Mouse (Mus musculus) thymus, postnatal 10 days (tissue): ENCODE results near the gene Arntl2.
A peak's percentile ranks its signal among the peaks of the same experiment; 100 is the strongest.

Source experiments
- DNase-seq, 2 experiments: peaks; one replicate each; pipeline ENCODE4 v3.0.0; 2021; ENCODE audit warnings: low spot score in 2 of 2

The Arntl2 gene

DNA sequence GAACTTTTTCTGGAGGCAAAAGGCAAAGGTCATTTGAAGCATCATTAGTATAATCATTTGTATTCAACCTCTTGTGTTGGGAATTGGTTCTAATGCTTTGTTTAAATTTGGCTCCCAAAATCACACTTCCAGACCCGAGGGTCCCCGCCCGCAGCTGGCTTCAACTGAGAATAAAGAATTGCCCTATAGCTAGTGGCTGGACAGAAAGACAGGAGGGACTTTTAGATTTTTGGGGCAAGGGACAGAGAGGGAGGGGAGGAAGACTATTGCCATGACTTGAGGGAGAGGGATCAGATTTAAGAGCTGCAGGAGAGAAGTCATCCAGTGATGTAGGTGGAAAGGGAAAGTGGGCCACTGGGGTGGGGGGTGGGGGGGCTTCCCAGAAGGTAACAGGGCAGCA, 14.3 kb upstream of the Arntl2 start:
- DNase-seq: no peak

DNA sequence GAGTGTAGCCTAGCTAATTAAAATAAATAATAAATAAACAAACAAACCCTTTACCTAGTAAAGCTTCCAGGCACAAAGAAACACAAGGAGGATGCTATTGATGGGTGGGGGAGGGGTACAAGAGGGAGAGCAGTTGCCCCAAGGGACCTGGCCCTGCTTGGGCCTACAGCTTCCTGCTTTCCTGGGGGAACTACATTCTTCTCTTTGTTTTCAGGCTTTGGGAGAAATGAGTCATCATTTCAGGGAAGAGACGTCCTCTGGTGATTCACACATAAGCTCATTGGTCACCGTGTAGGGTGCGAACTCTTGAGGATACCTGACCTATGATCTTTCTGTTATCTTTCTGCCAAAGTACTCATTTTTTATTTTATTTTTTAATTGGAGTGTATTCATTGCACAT, 2.3 kb upstream of the Arntl2 start:
- no peak for DNase-seq

DNA sequence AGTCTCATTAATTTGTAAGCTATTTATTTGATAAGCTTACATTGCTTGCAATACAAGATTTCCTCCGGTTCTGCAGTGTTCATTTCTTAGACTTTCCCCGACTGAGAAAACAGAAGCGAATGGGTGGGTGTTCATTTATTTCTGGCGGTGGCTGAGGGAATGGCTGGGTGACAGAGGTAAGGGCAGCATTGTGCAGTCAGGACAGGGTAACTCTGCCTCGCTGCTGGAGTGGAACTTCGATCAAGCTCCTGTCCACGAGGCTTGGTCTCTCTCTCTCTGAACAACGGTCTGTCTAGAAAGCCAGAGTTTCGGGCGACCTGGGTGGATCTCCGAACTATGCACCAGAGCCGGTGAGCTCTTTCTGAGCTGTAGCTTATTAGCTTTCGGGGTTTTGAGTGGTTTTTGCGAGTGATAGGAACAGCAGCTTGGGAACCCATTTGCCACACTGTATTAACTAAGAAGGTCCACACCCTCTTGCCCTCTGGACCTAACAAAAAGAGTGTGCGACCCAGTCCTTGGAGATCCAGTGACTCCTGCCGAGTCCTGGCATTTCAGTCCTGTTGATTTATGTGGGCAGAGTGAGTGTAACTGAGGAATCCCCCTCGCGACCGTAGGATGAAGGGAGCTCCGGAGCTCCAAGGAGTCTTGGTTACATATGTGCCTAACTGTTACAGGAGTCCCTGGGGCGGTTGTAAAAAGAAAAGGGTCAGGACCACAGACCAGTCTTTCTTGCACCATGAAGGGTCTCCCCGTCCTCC, 510 bp upstream of the Arntl2 start:
- DNase-seq: no peak

DNA sequence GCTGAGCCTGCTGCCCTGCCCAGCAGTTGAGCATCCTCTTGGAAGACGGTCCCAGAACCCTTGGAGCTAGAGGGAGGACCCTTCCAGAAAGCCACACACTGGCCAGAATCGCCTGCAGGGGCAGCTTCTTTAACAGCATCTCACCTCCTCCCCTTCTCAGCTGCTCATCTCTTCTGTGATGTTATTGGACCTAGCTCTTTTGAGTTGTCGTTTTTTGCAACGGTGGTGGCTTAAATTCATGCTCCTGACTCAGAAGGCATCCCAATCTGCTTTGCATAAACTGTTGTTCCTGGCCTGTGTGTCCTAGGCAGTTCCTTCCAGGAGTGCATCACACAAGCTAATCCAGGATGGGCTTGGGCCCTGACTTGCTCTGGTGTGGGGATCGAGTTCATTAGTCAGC, 1.6 kb downstream of the Arntl2 start:
- DNase-seq: no peak

DNA sequence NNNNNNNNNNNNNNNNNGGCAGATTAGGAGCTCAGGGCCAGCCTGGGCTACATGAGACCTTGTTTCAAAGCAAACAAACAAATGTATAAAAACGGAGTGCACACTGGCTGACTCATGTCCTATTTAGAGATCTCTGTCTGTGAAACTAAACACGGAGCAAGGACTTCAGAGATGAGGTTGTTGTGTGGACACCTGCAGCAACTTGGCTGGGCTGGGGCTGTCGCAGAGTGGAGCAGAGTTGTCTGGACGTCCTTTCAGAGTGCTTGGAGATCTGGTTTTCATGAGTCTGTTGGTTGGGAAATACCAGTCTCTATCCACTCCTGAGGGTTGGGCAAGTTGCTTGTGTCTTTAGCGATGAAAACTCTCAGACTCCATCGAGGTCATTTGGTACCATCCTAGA, 14.1 kb downstream of the Arntl2 start:
- DNase-seq: no peak

DNA sequence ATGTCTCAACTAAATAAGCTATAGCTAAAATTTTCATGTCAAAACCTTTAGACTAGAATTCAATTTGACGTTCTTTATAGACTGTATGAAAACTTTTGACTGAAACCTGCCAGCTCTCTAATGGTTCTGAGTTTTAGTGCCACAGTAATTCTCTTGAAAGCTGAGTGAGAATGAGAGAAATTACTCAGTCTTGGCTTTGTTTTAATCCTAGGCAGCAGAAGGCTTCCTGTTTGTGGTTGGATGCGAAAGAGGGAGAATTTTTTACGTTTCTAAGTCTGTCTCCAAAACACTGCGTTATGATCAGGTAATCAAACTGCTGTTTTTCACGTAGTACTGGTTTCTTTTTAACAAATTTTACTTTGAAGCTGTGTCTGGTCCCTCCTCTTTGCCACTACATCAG, 17.2 kb downstream of the Arntl2 start:
- no peak for DNase-seq

DNA sequence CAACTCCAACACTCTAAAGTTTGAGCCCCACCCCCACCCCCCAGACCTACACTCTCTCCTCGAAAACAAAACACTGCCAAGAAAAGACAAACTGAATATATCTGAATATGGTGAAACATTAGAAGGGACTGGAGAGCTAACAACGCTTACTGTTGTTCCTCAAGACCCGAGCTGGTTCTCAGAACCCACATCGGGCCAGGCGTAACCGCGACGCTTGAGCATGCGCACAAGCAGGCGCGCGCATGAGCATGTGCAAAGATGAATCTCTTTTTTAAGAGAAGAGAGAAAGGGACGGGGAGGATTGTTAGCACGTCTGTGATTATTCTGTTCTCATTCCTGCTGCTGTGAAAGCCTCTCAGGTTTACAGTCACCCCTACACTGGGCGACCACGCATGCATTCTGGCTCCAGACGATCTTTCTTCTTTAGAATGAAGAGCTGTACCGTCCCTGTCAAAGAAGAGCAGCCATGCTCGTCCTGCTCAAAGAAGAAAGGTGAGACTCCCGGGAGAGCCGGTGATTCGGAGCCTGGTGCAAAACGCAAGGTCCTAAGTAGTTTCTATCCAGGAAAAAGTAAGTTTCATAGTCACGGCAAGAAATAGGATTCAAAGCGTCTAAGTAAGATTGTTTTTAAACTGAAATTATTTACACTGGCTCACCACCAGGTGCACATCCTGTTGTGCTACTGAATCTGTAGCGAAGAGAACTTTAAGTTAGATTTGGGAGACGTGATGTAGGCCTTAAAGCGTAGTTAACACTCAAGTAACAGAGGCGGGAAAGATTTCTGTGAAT, 24.5 kb downstream of the Arntl2 start:
- DNase-seq: no peak

DNA sequence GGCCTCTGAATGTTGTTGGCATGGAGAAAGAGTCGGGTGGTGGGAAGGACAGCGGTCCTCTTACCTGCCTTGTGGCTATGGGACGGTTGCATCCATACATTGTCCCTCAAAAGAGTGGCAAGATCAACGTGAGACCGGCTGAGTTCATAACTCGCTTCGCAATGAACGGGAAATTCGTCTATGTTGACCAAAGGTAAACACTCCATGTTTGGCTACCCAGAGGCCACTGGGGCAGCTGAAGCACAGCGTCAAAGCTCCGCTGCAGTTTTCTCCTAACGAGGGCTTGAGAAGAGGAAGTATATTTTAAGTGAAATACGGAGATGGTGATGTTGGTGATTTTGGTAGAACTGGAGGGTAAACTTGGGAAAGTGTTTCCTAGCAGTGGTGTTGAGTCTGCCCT, 26.1 kb downstream of the Arntl2 start:
- no peak for DNase-seq

DNA sequence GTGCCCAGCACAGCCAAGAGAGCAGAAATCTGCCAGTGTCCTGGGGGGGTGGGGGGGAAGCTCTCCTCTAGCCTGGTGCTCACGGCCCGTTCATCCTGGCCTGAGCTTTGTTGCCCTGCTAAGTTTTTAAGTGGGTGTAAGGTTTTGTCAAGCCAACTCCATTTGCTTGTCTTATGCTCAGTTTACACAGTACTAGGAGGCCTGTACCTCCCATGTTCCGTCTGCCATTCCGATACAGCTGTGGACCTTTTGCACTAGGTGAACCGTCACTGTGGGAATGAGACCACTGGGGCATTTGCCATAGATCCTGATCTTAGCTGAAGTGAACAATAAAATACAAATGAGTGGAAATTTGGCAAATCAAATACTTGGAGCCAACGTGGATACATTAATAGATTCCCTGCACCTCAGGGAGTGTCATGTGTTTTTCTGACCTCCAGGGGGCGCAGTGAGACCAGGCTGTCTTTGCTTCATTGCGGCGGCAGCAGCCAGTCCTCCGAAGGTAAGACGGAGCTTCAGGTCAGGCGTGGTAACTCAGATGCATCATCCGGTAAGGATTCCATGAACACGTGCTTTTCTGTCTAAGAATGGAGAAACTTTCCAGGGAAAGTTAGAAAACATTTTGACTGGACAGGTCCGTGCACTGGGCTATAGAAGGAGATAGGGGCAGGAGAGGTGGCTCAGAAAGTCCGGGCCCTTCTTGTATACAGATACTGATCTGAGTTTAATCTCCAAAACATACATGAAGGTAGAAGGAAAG, 29.1 kb downstream of the Arntl2 start:
- peak; percentile 14 to 62 for DNase-seq

DNA sequence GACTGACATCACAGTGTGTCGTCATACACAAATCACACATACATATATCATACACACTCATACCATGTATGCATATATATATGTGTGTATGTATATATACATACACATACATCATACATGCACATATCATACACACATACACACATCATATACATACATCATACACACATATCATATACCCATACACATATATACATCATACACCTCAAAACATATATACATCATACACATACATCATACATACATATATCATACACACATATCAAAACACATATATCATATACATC, 29.6 kb downstream of the Arntl2 start:
- DNase-seq: no peak

DNA sequence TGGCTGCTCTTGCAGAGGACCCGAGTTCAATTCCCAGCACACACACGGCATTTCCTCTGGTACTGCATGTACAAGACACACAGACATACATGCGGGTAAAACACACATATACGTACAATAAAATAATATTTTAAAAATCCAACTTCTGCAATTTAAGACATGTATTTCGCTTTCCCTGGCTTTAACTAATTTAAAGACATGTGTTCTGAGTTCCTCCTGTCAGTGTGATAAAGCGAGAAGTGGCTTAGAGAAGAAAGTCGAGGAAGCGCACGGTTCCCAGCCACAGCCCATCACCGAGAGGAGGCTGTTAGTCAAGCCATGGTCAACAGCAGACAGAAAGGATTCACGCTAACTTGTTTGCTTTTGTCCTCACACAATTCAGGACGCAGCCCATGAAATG, 35.5 kb downstream of the Arntl2 start:
- DNase-seq: no peak

DNA sequence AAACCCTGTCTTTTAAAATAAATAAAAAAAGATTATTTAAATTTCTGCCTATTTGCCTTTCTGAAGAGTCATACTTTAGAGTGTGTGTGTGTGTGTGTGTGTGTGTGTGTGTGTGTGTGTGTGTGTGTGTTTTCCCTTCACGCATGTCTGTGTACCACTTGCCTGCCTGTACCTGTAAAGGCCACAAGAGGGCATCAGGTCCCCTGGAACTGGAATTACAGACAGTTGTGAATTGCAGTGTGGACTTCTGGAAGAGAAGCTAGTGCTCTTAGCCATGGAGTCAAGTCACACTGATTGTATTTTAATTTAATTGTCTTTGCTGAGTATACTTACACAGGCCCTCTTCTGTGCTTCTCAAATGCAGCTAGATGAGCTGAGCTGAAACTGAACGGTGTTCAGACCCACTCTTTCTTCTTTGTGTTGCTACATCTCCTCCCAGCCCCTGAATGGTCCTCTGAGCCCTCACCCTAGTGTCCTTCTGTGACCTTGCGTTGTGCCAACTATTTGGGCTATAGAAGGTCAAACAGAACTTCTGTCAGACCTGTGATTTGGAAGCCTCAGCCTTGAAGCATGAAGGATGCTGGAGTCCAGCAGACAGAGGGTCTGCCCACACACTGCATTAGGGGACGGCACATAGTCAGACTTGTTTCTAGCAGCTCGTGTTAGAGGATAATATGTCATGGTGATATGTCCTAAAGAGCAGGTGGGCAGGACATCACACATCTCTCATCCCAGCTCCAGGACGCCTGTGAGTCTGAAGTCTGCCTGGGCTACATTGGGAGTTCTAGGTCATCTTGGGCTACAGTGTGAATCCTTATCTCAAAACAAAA, 37.8 kb downstream of the Arntl2 start:
- DNase-seq: no peak

DNA sequence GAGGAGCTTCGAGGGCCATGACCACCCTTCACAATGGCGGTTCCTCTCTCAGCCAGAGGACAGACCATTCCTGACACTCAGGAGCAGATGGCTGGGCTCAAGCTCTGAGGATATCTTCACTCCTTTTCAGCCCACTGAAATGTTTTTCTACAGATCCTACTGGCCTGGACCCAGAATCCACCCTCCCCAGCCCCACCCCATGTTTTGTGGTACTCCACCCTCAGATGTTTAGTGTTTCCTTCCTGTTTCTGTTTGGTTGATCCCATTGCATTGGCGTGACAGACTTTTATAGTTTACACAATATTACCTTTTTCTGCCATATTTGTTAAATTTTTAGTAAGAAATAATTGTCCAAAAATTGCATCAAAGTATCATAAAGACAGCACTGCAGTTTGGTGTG, 38.5 kb downstream of the Arntl2 start:
- DNase-seq: no peak

DNA sequence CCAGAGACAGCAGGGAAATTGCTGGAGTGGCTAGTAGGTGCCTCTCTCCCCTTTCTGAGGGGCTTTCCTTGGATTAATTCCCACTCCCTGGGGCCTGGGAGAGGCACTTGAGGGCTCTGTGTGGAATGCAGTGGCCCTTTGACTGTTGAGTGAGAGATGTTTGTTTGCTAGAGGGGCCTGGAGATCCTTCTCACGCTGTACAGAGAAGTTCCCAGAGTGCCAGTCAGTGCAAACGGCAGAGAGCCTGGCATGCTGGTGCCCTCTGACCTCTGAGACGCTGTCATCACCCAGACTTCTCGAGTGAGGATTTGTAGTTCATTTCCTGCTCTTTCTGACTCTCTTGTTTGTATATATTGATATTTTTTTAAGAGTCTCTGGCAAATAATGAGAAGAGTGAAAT, 39.9 kb downstream of the Arntl2 start:
- DNase-seq: no peak

DNA sequence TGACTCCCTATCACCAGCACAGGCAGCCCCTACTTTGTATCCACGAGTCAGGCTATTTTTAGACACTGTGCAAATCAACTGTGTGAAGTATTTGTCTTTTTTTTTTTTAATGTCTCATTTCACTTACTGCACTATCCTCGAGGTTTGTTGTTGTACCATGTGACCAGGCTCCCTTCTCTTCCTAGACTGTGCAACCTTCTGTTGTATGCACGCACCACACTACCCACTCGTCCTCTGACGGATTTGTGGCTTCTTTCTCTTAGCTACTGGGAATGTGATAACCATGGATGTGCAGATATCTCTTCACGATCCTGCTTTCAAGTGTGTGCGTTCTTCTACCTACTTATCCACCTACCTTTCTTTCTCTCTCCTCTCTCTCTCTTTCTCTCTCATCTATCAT, 41.5 kb downstream of the Arntl2 start:
- no peak for DNase-seq

DNA sequence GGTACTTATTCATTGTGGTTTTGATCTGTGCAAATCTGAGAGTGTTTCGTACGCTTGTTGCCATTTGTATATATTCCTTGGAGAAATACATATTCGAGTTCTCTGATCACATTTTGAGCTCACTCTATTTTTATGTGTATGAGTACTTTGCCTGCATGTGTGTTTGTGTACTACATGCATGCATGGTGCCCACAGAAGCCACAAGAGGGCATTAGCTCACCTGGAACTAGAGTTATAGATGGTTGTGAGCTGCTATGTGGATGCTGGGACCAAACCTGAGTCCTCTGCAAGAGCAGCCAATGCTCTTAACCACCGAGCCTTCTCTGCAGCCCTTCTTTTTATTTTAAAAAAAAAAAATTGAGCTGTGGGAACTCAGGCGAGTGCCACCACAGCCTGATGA, 42.5 kb downstream of the Arntl2 start:
- DNase-seq: no peak

DNA sequence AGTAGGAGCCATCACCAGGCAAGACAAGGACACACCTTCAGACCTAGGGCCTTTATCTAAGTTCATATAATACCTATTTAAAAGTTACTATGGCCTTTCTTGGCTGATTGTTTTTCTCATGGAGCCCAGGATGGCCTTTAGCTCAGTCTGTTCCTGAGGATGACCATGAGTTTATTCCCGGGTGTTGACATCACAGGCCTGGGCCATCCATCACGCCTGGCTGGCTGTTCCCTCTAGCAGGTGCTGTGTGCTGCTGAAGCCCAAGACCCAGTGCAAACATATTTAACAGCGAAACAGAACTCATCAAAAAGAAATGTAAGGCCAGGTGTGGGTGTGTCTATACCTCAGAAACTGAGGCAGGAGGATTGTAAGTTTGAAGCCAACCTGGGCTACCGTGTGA, 43.0 kb downstream of the Arntl2 start:
- DNase-seq: no peak

DNA sequence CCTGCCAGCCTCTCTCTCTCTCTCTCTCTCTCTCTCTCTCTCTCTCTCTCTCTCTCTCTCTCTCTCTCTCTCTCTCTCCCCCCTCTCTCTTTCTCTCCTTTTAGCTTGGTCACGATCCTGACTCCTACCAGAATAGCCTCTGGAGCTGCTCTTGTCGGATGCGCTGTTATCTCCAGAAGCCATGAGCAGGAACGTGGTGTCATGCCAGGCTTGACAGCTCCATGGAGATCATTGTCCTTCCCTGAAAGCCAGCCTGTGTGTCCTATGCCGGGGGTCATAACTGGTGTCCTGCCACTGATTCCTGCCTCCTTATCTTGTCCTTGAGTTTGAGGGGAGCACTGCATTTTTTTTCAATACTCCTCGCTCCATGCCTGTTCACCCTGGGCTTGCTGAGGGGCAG, 49.0 kb downstream of the Arntl2 start:
- DNase-seq: no peak

DNA sequence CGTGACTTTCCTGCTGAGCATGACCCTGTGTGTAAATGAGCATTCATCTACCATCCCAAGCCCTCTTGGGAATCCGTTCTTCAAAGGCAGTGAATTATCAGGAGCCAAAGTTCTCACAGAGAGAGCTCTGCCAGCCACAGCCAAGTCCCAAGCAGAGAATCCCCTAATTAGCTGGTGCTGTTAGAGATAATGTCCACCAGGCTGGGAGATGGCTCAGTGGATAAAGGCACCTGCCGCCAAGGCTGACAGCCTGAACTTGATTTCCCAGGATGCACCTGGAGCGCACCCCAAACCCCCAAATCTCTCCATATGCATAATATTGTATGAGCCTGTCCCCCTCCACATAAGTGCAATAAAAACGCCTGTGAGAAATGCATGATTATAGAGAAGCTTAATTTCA, 49.5 kb downstream of the Arntl2 start:
- no peak for DNase-seq

DNA sequence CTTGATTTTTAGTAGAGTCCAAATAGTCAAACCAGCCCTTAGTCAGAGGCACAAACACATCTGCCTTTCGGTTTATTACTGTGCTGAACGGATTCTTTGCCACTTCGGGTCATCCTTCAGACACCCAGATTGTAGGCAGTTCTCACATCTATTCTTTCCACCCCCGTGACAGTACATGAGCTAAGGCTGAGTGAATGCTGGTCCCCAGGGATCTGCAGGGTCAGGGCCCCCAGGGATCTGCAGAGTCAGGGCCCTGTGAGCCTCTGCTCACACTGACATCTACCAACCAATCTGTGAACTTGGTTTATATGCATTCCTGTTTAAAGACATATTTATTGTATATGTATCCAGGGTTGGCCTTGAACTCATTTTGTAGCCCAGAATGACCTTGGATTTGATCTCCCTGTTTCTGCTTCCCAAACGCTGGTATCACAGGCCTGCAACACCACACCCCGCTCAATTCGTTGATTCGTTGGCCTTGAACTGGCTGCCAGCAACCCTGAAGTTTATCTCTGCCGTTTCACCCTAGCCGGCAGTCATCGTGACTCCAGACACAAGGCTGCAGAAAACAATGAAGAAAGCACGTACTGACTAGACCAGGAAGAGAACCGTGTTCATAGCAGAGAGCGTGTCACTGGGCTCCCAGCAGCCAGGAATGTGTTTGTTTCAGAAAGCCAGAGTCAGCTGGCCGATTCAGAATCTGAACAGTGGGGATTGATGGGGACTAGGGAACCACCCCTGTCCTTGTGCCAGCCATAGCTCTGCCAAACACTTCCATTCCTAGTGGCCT, 50.3 kb downstream of the Arntl2 start:
- no peak for DNase-seq

DNA sequence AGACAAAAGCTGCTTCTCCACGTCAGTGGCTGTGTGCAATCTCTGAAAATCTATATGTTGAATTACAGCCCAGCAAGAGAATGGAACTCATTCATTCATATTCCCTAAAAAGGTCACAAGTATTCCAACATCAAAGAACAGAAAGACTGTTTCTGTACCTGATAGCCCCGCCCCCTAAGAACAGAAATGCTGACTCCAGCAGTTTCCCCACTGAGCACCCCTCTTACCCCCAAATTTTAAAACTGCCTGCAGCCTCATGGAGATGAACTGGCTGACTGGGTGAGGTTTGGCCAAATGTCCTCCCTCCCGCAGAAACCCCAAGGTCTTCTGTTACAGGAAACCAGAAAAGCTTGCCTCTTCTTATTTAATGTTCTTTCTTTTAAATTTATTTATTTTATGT, 51.5 kb downstream of the Arntl2 start:
- DNase-seq: no peak
